Mouse (Mus musculus) brain, embryonic 18.5 days (tissue): ENCODE data around the gene Pear1.

Experiments used
- DNase-seq: peaks from one replicate; pipeline ENCODE4 v3.0.0-alpha.2; 2012; ENCODE audit warnings: low read depth, low spot score

The Pear1 gene

DNA sequence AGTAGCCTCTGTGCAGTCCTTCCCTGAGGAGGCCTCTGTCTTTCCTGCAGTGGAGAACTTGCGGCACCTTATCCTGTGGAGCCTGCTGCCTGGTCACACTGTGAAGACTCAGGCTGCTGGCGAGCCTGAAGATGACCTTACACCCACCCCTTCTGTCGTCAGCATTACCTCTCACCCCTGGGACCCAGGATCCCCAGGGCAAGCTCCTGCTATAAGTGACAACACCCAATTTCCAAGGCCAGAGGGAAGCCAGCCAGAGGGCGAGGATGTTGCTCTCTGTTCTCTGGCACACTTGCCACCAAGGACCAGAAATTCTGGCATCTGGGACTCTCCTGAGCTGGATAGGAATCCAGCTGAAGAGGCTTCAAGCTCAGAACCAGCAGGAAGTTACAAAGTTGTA lies 91.0 kb downstream of the Pear1 start:
- DNase-seq = no peak

GRCm38 (mm10) chr3:87728696-87729095 lies 95.4 kb downstream of the Pear1 start:
- DNase-seq = no peak

DNA sequence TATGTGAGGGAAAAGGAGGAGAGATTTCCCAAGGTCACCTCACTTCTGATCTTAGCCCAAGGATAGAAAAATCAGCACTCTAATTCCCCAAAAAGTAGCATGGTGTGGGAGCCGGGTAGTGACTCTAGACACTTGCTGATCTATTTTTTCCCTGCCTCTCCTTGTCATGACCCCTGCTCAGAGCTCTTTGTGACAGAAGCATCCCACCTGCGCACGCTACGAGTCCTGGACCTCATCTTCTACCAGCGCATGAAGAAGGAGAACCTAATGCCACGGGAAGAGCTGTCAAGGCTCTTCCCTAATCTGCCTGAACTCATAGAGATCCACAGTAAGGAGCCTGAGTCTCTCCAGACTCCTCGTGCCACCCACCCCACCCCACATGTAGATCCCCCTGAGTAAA lies 97.9 kb downstream of the Pear1 start:
- no peak for DNase-seq

DNA sequence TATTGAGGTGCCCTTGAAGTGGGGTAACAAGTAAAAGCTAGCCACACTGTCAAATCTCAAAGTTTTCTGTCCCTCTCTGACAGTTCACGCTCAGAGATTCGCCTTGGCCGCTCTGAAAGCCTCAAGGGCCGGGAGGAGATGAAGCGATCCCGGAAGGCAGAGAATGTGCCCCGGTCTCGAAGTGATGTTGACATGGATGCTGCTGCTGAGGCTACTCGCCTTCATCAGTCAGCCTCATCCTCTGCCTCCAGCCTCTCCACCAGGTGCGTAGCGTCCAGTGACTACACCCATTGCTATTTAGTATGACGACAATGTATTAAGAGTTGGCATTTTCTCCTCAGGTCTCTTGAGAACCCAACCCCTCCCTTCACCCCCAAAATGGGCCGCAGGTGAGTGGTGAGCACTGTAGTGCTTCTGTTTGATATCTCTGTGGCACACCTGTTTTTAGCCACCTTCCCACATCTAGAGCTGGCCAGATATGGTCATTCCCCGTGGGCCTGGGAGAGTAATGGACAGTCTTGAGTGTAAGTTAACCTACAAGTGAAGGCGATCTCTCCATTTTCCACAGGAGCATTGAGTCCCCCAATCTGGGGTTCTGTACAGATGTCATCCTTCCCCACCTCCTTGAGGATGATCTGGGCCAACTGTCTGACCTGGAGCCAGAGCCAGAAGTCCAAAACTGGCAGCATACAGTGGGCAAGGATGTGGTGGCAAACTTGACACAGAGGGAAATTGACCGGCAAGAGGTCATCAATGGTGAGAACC lies 98.5 kb downstream of the Pear1 start:
- DNase-seq = no peak

DNA sequence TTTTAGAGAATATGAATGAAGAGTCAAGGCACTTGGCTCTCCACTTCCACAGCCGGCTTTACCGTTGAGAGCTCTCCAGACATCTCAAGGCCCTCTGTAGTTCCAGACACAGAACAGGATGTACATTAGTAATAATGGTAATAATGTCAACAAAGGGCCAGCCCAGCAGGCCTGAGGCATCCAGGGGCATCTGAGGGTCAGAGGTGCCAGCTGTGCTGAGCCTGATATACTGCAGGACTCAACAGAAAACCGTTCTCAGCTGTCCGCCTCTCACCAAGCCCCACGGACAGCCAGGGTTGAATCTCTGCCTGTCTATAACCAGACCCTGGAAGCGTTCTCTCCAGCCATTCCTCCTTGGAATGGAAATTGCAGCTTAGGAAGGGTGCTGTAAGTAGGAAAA lies 99.5 kb downstream of the Pear1 start:
- DNase-seq = no peak

GRCm38 (mm10) chr3:87718525-87718924 lies 105.6 kb downstream of the Pear1 start:
- no peak for DNase-seq
